Mouse (Mus musculus) liver, embryonic 11.5 days (tissue): ENCODE results near the gene Aars. TPM values are rescaled to one million over a fixed set of nuclear protein-coding genes. Genes with fewer than 3 reads are reported as not detected.
"Not testable (repeated sequence)": the region's sequence is repeated elsewhere in the genome, so short reads cannot be mapped to it uniquely, and the experiment has no call there.

Experiments
- ATAC-seq: fragments of 200-750 bp; cut with Nextera tagmentation; replicated peaks from 2 replicates; pipeline ENCODE4 v1.8.0; 2017; ENCODE audit warnings: moderate number of reproducible peaks, mild to moderate bottlenecking, moderate TSS enrichment, moderate library complexity; ENCODE audit not compliant: low FRiP score
- DNase-seq: peaks from one replicate; pipeline ENCODE4 v3.0.0-alpha.2; 2017; ENCODE audit warnings: low spot score
- H3K27ac ChIP-seq: fragments of 300-500 bp; sonication (generic); 2 replicates; pipeline ENCODE4 v1.5.1; 2014; ENCODE audit warnings: mild to moderate bottlenecking, low read depth, low read length, control low read depth
- H3K27me3 ChIP-seq: fragments of 300-500 bp; sonication (generic); replicated peaks from 2 replicates; pipeline ENCODE4 v1.6.1; 2014; ENCODE audit warnings: low read length, mixed read lengths; ENCODE audit not compliant: control insufficient read depth, insufficient read depth
- H3K36me3 ChIP-seq: fragments of 300-500 bp; sonication (generic); 2 replicates; pipeline ENCODE4 v1.6.1; 2014; ENCODE audit warnings: mild to moderate bottlenecking, low read length, moderate library complexity, mixed read lengths; ENCODE audit not compliant: control insufficient read depth, insufficient read depth
- H3K4me1 ChIP-seq: fragments of 300-500 bp; sonication (generic); replicated peaks from 2 replicates; pipeline ENCODE4 v1.6.1; 2014; ENCODE audit warnings: low read length, mixed read lengths; ENCODE audit not compliant: control insufficient read depth, insufficient read depth
- H3K4me2 ChIP-seq: fragments of 300-500 bp; sonication (generic); 2 replicates; pipeline ENCODE4 v1.6.1; 2014; ENCODE audit warnings: mild to moderate bottlenecking, control low read depth, moderate library complexity
- H3K4me3 ChIP-seq: fragments of 300-500 bp; sonication (generic); 2 replicates; pipeline ENCODE4 v1.5.1; 2014; ENCODE audit warnings: low read depth, low read length, control low read depth
- H3K9ac ChIP-seq: fragments of 300-500 bp; sonication (generic); 2 replicates; pipeline ENCODE4 v1.6.1; 2014; ENCODE audit warnings: low read depth, low read length, control low read depth
- H3K9me3 ChIP-seq: fragments of 300-500 bp; sonication (generic); 2 replicates; pipeline ENCODE4 v1.6.1; 2016; ENCODE audit warnings: low read length, inconsistent platforms, mixed read lengths; ENCODE audit not compliant: control insufficient read depth
- WGBS: fragments of 180-500 bp; shearing (Covaris S2); extraction: QIAGEN DNeasy Blood & Tissue Kit; methylation state at CpG from one replicate; pipeline ENCODE4 v1.1.7; 2014; 5-methylcytosine and 5-hydroxymethylcytosine counted together
- polyA plus RNA-seq: library from polyadenylated mRNA; unstranded; fragments of >200 nt; fragmentation: Nextera tagmentation; extraction: Ambion mirVana; gene quantifications from 2 replicates; pipeline ENCODE4 v1.2.1, GENCODE M21; 2014

Aars gene
- polyA plus RNA-seq, 1 experiment from 2014 or later: 86.5 TPM

- DNase-seq (no peak), ATAC-seq (no peak; the same call in 1 of the 2 replicates)
- WGBS: 64% methylated on average over 5 of the region's 5 CpGs
- Histone ChIP-seq H3K27me3 (0 out of 2 replicates have a peak, but pooled peaks cover 2% of the 10 kb centered on the region), H3K9me3 (no peaks in the 10 kb centered on the region), H3K27ac (no peak overlapping the region), H3K36me3 (no peaks in the 10 kb centered on the region), H3K9ac (no peak overlapping the region), H3K4me2 (no peak overlapping the region), H3K4me1 (0 out of 2 replicates have a peak, but pooled peaks cover 4% of the 10 kb centered on the region), H3K4me3 (no peak overlapping the region)
These were observed 46.5 kb downstream of the Aars start for GRCm38 (mm10) chr8:111079461-111079860.

GRCm38 (mm10) chr8:111079861-111080271 lies 46.9 kb downstream of the Aars start:
- H3K27ac ChIP-seq: no peak overlapping the region
- WGBS: 42% methylated on average over 6 of the region's 6 CpGs
- no peak overlapping the region for H3K4me2 ChIP-seq
- ATAC-seq: no peak
- no peak overlapping the region for H3K4me3 ChIP-seq
- no peak overlapping the region for H3K9ac ChIP-seq
- no peaks in the 10 kb centered on the region for H3K36me3 ChIP-seq
- H3K27me3 ChIP-seq: 0 out of 2 replicates have a peak, but pooled peaks cover 2% of the 10 kb centered on the region
- H3K9me3 ChIP-seq: no peaks in the 10 kb centered on the region
- no peak for DNase-seq
- 0 out of 2 replicates have a peak, but pooled peaks cover 4% of the 10 kb centered on the region for H3K4me1 ChIP-seq

GRCm38 (mm10) chr8:111081580-111082258 lies 48.8 kb downstream of the Aars start:
- Histone ChIP-seq H3K4me3 (no peak overlapping the region), H3K36me3 (no peaks in the 10 kb centered on the region), H3K27me3 (0 out of 2 replicates have a peak, but pooled peaks cover 2% of the 10 kb centered on the region), H3K9ac (no peak overlapping the region), H3K4me2 (no peak overlapping the region), H3K27ac (no peak overlapping the region), H3K9me3 (no peaks in the 10 kb centered on the region), H3K4me1 (0 out of 2 replicates have a peak, but pooled peaks cover 4% of the 10 kb centered on the region)
- 73% methylated on average over 12 of the region's 12 CpGs for WGBS
- no peak for ATAC-seq
- no peak for DNase-seq

- H3K4me1 ChIP-seq, ATAC-seq, H3K9me3 ChIP-seq, H3K4me2 ChIP-seq, H3K27me3 ChIP-seq, DNase-seq, H3K36me3 ChIP-seq, H3K4me3 ChIP-seq, H3K27ac ChIP-seq, H3K9ac ChIP-seq: not testable (repeated sequence)
- 82% methylated on average over 5 of the region's 5 CpGs for WGBS
These were observed 51.0 kb downstream of the Aars start for GRCm38 (mm10) chr8:111083936-111084335.

- ATAC-seq: no peak
- H3K9me3 ChIP-seq: no peaks in the 10 kb centered on the region
- 2% methylated on average over 2 of the region's 2 CpGs for WGBS
These were observed 57.2 kb downstream of the Aars start for GRCm38 (mm10) chr8:111090126-111090525.

DNA sequence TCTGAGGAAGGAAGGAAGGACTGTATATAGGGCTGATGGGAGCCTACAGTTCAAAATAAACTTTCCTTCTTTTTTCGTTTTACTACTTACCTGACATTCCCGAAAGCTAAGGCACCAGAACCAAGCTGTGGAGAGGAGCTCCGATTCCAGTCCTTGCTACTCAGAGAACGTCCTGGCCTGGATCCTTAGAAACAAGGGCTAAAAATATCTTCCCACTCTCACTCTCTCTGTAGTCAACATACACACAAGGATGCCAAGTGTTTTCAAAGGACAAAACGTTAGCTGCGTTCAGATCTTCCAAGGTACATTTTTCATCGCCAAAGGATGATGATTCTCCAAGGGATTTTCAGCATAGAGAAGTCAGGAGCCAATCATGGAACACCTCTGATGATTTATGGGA lies 58.8 kb downstream of the Aars start:
- H3K27me3 ChIP-seq: no peaks in the 10 kb centered on the region
- H3K4me3 ChIP-seq: no peak overlapping the region
- H3K9me3 ChIP-seq: no peaks in the 10 kb centered on the region
- no peak overlapping the region for H3K27ac ChIP-seq
- no peak for DNase-seq
- H3K36me3 ChIP-seq: no peaks in the 10 kb centered on the region
- ATAC-seq: no peak
- H3K9ac ChIP-seq: no peak overlapping the region
- no peak overlapping the region for H3K4me2 ChIP-seq
- 83% methylated on average over 7 of the region's 7 CpGs for WGBS
- H3K4me1 ChIP-seq: peaks cover 9% of the 10 kb centered on the region

More at GRCm38 (mm10) chr8:111090126-111090525, 57.2 kb downstream of the Aars start:
- Histone ChIP-seq H3K27ac (no peak overlapping the region), H3K4me1 (peaks cover 4% of the 10 kb centered on the region), H3K9ac (no peak overlapping the region), H3K4me3 (no peak overlapping the region), H3K4me2 (no peak overlapping the region), H3K36me3 (no peaks in the 10 kb centered on the region), H3K27me3 (no peaks in the 10 kb centered on the region)
- peak; percentile 56 for DNase-seq

DNA sequence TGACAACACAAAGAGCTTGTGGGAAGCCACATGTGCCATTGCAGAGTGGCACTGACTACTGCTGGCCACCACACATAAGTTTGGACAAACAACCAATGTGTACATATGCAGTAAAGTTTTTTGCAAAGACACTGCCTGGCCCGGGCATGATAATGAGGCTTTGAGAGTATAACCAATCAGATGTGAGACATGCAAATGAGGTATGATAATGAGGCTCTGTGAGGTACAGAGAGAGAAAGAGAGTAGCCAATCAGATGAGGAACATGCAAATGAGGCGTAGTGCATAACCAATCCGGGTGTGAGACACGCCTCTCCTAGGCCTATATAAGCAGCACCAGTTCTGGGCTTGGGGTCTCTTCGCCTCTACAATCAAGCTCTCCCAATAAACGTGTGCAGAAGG lies 59.4 kb downstream of the Aars start, which contains the start of gene Clec18a:
Clec18a (minus strand) TSS at position 101 of the 400 bp plus-strand sequence.
- H3K9me3 ChIP-seq, ATAC-seq, H3K9ac ChIP-seq, H3K36me3 ChIP-seq, DNase-seq, H3K27me3 ChIP-seq, H3K27ac ChIP-seq, H3K4me1 ChIP-seq, H3K4me2 ChIP-seq, H3K4me3 ChIP-seq: not testable (repeated sequence)
- WGBS: 89% methylated on average over 4 of the region's 6 CpGs

DNA sequence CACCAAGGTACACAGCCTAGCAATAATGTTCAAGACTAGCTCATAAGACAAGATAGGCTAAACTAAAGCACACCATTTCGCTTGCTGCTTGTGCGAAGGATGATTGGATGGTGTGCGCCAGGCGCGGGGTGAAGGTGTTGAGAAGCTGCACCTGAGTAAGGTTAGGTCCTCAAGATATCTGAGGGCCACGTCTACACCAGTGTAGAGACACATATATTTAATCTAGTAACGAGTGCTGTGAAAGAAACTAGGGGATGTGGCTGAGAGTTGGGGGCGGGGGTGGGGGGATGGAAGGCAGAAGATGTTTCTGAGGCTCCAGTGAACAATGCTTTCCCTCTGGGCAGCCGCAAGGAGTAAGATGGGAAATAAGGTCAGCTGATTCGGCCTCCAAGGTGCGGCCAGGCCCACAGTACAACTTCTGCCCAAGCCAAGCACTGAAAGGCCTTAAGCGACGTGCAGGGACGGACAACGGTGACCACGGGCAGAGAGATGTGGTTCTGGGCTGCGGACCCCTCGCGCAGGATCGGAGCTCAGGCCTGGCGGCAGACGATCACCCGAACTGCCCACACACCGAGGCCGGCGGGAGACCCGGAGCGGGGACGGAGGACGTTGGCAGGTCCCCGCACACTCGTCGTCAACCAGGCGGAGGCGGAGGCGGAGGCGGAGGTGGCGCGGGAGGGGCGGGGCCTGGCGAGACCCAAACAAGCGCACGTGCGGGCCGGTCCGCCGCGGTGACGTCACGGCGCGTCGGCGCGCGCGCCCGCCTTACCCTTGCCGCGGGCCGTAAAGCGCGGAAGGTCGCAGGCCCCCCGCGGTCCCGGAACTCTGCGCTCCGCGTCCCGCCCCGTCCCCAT lies 61.1 kb downstream of the Aars start, which contains the start of gene Pdpr:
Pdpr (plus strand) TSS at position 766 of the 854 bp plus-strand sequence.
- H3K4me3 ChIP-seq: peak within 1 kb of the TSS; percentile 72
- peak within 1 kb of the TSS; percentile 94 for H3K4me2 ChIP-seq
- peaks cover 9% of the 10 kb centered on the region for H3K4me1 ChIP-seq
- no peak within 1 kb of the TSS for H3K27ac ChIP-seq
- ATAC-seq (peak; percentile 88), DNase-seq (peak; percentile 88)
- no peaks in the 10 kb centered on the region for H3K9me3 ChIP-seq
- H3K9ac ChIP-seq: peak within 1 kb of the TSS; percentile 66
- H3K36me3 ChIP-seq: no peaks in the 10 kb centered on the region
- WGBS: 6% methylated on average over 58 of the region's 72 CpGs
- H3K27me3 ChIP-seq: no peaks in the 10 kb centered on the region
